Mouse (Mus musculus): ENCODE measurements around the gene Dynlt1f.
"Not testable (repeated sequence)": the region's sequence is repeated elsewhere in the genome, so short reads cannot be mapped to it uniquely, and the experiment has no call there.

DNA sequence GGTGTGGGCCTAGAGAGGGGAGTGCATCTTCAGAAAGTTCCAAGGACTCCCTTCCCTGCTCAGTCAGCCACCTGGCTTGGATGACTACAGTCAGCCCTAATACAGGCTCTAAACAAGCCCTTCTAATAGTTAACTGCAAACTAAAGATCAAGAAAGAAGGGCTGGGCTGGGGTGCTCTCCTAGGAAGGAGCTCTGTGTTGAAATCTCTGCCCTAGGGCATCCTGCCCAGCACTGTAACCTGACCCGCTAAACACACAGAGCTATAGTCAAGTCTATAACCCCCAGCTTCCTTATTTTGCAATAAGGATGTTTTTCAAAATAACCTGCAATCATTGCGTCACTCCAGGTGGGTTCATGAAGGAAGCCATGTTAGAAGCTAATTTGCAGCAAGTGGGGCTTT lies 22.4 kb upstream of the Dynlt1f start:
- not testable (repeated sequence) for TF ChIP-seq CTCF (IDR thresholded peaks at IDR 0.05; ENCODE audit: low read depth, low read length); TAL1 (conservative IDR thresholded peaks at IDR 0.05; ENCODE audit: low read depth, low read length)

All from G1E (cell line).